Mouse (Mus musculus) heart, embryonic 12.5 days (tissue): Measurements from ENCODE around the gene Slc17a5. TPM values are rescaled to one million over a fixed set of nuclear protein-coding genes. Genes with fewer than 3 reads are reported as not detected.

Experiments
- ATAC-seq: fragments of 200-750 bp; cut with Nextera tagmentation; 2 replicates; pipeline ENCODE4 v1.8.0; 2017; ENCODE audit warnings: moderate TSS enrichment, moderate library complexity; ENCODE audit not compliant: insufficient number of reproducible peaks, low FRiP score
- H3K27ac ChIP-seq: fragments of 300-500 bp; sonication (generic); 2 replicates; pipeline ENCODE4 v1.5.1; 2016; ENCODE audit warnings: mild to moderate bottlenecking, moderate library complexity; ENCODE audit not compliant: poor library complexity, severe bottlenecking
- H3K27me3 ChIP-seq: fragments of 300-500 bp; sonication (generic); replicated peaks from 2 replicates; pipeline ENCODE4 v1.6.1; 2016; ENCODE audit warnings: mild to moderate bottlenecking, moderate library complexity
- H3K36me3 ChIP-seq: fragments of 300-500 bp; sonication (generic); 2 replicates; pipeline ENCODE4 v1.6.1; 2016; ENCODE audit warnings: mild to moderate bottlenecking, moderate library complexity
- H3K4me1 ChIP-seq: fragments of 300-500 bp; sonication (generic); replicated peaks from 2 replicates; pipeline ENCODE4 v1.6.1; 2016; ENCODE audit warnings: mild to moderate bottlenecking
- H3K4me2 ChIP-seq: fragments of 300-500 bp; sonication (generic); 2 replicates; pipeline ENCODE4 v1.6.1; 2016; ENCODE audit warnings: mild to moderate bottlenecking, moderate library complexity
- H3K4me3 ChIP-seq: fragments of 300-500 bp; sonication (generic); 2 replicates; pipeline ENCODE4 v1.5.1; 2016; ENCODE audit warnings: mild to moderate bottlenecking
- H3K9ac ChIP-seq: fragments of 300-500 bp; sonication (generic); 2 replicates; pipeline ENCODE4 v1.6.1; 2016; ENCODE audit warnings: mild to moderate bottlenecking, moderate library complexity
- H3K9me3 ChIP-seq: fragments of 300-500 bp; sonication (generic); replicated peaks from 2 replicates; pipeline ENCODE4 v1.6.1; 2016; ENCODE audit warnings: mild to moderate bottlenecking, moderate library complexity
- WGBS: fragments of 180-500 bp; shearing (Covaris S2); methylation state at CpG from one replicate; pipeline ENCODE4 v1.1.7; 2016; 5-methylcytosine and 5-hydroxymethylcytosine counted together
- polyA plus RNA-seq: library from polyadenylated mRNA; unstranded; fragments of >200 nt; fragmentation: Nextera tagmentation; extraction: Ambion mirVana; gene quantifications from 2 replicates; pipeline ENCODE4 v1.2.1, GENCODE M21; 2016

Gene Slc17a5
- polyA plus RNA-seq, 1 experiment from 2014 or later, result 8.5 TPM

DNA sequence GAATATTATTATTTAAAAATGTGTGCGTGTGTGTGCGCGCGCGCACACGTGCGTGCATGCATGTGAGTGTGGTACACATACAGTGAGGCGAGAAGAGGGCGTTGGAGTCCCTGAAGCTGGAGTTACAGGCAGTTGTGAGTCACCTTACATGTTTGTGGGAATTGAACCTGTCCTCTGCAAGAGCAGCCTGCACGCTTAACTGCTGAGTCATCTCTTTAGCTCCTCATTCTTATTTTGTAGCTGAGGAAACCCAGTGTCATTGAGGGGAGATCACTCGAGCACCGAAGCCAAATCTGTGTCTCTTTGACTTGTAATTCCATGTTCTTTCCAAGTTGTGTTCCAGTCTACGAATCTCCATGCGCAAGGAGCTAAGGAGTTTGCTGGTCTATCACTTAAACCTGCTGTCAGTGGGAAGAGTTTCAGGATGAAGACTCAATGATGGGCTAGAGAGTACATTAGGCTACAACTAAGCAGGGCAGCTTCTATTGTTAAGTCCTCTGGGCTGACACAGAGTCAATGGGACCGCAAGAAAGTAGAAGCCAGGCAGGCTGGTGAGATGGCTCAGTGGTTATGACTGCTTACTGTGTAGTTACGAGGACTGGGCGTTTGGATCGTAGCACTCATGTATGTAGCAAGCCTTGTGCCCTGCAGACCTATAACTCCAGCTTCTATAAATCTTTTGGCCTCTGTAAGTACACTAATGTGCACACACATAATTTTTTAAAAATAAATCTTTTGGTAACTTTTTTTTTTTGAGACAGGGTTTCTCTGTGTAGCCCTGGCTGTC lies 8.1 kb upstream of the Slc17a5 start:
- ATAC-seq, result no peak
- H3K27me3 ChIP-seq, result no peaks in the 10 kb centered on the region
- H3K9ac ChIP-seq, result no peak overlapping the region
- H3K4me3 ChIP-seq, result no peak overlapping the region
- WGBS, result 87% methylated on average over 18 of the region's 18 CpGs
- no peak overlapping the region for H3K27ac ChIP-seq
- no peaks in the 10 kb centered on the region for H3K4me1 ChIP-seq
- H3K4me2 ChIP-seq, result no peak overlapping the region
- H3K9me3 ChIP-seq, result no peaks in the 10 kb centered on the region
- H3K36me3 ChIP-seq, result no peaks in the 10 kb centered on the region

DNA sequence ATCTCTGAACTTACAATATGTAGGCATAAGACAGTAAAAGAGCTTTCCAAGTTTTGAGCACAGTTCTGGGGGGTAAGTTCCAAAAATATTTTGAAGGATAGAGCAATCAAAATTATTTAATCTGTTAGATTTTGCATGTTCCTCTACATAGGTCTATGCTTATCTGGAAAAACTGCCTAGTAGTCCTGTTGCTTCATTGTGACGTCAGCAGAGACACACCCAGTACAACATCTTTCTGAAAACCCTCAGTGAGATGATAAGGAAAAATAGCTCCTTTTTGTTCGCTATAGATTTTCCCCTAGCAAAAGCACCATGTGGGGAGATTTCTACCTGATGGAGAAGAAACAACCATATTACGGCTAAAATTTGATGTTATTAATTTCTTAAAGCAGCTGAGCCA lies 7.4 kb upstream of the Slc17a5 start:
- H3K4me2 ChIP-seq, result no peak overlapping the region
- H3K4me3 ChIP-seq, result no peak overlapping the region
- no peaks in the 10 kb centered on the region for H3K36me3 ChIP-seq
- H3K27me3 ChIP-seq, result no peaks in the 10 kb centered on the region
- H3K9me3 ChIP-seq, result no peaks in the 10 kb centered on the region
- H3K27ac ChIP-seq, result no peak overlapping the region
- no peaks in the 10 kb centered on the region for H3K4me1 ChIP-seq
- 71% methylated on average over 3 of the region's 3 CpGs for WGBS
- no peak overlapping the region for H3K9ac ChIP-seq
- ATAC-seq, result no peak

DNA sequence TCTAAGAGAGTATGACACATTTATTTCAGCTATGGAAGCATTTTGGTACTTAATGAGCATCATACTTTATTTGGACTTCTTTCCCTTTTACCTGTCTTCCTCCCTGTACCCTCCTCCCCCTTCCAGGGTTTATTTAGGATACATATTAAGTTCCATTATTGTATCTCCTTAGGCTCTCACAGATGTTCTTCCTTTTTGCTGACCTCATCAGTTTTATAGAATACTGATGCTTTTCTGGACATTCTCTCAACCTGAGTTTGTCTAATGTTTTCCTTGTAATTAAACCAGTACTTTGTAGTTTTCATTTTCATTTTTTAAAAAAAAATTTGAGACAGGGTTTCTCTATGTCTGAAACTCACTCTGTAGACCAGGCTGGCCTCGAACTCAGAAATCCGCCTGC lies 2.6 kb upstream of the Slc17a5 start:
- Histone ChIP-seq H3K4me3 (no peak overlapping the region), H3K27me3 (0 out of 2 replicates have a peak, but pooled peaks cover 5% of the 10 kb centered on the region), H3K36me3 (no peaks in the 10 kb centered on the region), H3K4me2 (no peak overlapping the region), H3K9ac (no peak overlapping the region), H3K4me1 (peaks cover 4% of the 10 kb centered on the region; the same call in 1 of the 2 replicates), H3K9me3 (no peaks in the 10 kb centered on the region), H3K27ac (no peak overlapping the region)
- ATAC-seq, result no peak
- 83% methylated on average over 2 of the region's 2 CpGs for WGBS

DNA sequence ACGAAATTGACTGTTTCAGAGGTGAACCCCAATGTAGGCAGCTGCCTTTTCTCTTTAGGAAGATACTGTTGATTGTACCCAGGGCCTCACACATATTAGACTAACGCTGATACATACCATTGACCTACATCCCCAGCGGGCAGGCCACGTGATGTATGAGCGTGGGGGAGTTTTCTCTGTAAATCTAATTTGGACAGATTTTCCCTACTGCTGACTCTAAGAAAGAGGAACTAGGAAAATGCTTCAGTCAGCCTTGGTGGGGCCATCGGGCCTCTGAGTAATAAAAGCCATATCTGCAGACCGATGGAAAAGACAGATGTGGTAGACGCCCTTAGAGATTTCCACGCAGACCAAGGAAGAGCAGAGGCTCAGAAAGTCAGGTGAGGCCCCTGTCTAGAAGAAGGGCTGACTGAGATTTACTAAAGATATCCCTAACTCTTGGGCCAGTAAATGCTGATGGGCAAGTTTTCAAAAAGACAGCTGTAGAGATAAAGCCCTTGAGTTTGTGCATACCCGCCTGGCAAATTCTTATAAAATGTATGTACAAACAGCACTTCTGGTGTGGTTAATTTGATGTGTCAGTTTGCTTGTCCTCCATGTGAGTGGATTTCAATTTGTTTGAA lies 681 bp upstream of the Slc17a5 start:
- H3K27me3 ChIP-seq, result 0 out of 2 replicates have a peak, but pooled peaks cover 5% of the 10 kb centered on the region
- no peak for ATAC-seq
- H3K36me3 ChIP-seq, result no peaks in the 10 kb centered on the region
- H3K4me2 ChIP-seq, result peak overlapping the region; percentile 70
- H3K4me3 ChIP-seq, result peak overlapping the region; percentile 73
- peaks cover 4% of the 10 kb centered on the region; the same call in 1 of the 2 replicates for H3K4me1 ChIP-seq
- H3K9ac ChIP-seq, result peak overlapping the region; percentile 15; the same call in 1 of the 2 replicates
- H3K9me3 ChIP-seq, result no peaks in the 10 kb centered on the region
- 73% methylated on average over 10 of the region's 10 CpGs for WGBS
- no peak overlapping the region for H3K27ac ChIP-seq

DNA sequence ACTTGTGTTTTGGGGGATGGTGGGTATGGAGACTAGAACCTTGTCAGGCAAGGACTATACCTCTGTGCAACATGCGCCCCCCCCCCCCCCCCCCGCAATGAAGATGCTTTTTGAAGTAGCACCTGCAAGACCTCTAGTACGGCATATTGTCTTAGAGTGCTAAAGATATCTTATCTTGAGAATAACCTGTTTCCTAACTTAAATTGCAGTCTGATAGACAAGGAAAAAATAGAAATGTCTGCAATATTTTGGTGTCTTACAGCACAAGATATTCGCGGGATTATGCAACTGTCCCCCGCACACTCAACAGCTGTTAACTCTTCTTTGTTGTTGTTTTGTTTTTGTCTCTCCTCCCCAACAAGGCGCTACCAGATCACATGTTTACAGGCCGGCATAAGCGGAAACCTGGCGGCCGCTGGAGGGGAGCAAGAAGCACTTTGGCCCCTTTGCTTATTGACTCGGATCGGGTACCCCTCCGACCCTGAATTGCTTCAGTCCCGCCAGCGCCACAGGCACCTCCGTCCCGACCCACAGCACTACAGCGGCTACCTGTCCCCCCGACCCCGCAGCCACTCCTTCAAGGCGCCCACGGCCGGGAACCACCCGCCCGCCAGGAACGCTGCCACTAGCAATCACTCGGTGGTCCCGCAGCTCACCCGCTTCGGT lies 490 bp downstream of the Slc17a5 start:
- Histone ChIP-seq H3K27ac (peak overlapping the region; percentile 0; the same call in 1 of the 2 replicates), H3K36me3 (no peaks in the 10 kb centered on the region), H3K27me3 (0 out of 2 replicates have a peak, but pooled peaks cover 5% of the 10 kb centered on the region), H3K4me3 (peak overlapping the region; percentile 73), H3K4me2 (peak overlapping the region; percentile 70), H3K4me1 (peaks cover 4% of the 10 kb centered on the region; the same call in 1 of the 2 replicates), H3K9me3 (no peaks in the 10 kb centered on the region), H3K9ac (peak overlapping the region; percentile 79)
- peak; percentile 26 for ATAC-seq
- whole genome bisulfite sequencing, result 1% methylated on average over 31 of the region's 31 CpGs

DNA sequence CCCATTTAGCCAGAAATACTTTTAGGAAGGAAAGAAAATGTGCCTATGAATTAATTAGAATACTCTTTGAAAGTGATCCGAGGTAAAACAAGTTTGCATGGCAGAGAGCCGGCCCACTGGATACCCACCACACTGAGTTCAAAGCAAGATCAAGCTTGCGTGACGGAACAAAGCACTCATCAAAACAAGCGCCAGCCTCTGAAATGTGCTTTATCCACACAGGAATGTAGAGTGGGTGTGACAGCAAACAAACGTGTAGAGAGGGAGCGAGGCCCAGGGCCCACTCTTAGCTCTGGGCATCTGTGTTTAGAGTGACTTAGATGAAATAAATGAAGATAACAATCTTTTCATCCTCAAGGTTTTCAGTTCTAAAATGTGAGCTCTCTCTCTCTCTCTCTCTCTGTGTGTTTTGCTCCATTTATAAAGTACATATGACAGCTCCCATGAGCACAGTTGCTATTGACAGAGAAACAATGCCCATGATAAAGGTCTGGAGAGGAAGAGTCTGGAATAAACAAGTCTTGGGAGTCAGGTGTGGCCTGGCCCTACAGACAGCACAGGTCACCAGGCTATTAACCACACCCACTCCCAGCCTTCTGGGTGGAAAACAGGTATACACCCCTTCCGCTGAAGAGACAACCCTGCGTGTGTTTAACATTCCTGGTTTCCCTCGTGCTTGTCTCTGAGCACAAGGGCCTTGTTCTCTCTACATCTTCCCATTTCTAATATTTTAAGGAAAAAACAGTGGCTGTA lies 8.0 kb downstream of the Slc17a5 start:
- H3K36me3 ChIP-seq, result peaks cover 20% of the 10 kb centered on the region
- no peak overlapping the region for H3K27ac ChIP-seq
- H3K9ac ChIP-seq, result no peak overlapping the region
- H3K4me3 ChIP-seq, result no peak overlapping the region
- no peak overlapping the region for H3K4me2 ChIP-seq
- no peaks in the 10 kb centered on the region for H3K9me3 ChIP-seq
- ATAC-seq, result no peak
- no peaks in the 10 kb centered on the region for H3K27me3 ChIP-seq
- WGBS, result 61% methylated on average over 10 of the region's 10 CpGs
- H3K4me1 ChIP-seq, result no peaks in the 10 kb centered on the region

DNA sequence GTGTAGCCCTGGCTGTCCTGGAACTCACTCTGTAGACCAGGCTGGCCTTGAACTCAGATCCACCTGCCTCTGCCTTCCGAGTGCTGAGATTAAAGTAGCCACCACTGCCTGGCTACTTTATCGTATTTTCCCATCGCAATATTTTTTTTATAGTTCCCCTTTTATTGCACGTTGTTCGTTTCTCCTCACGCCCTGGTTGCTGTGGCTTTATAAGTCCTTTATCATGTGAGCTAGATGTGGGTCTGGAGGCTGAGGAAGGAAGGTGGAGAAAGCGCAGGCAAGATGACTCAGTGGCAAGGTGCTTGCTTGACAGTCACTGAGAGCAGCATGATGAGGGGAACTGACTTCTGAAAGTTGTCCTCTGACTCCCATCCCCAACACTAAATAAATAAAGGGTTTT lies 9.0 kb downstream of the Slc17a5 start:
- no peaks in the 10 kb centered on the region for H3K27me3 ChIP-seq
- no peak overlapping the region for H3K9ac ChIP-seq
- no peak overlapping the region for H3K4me2 ChIP-seq
- H3K4me1 ChIP-seq, result no peaks in the 10 kb centered on the region
- H3K9me3 ChIP-seq, result no peaks in the 10 kb centered on the region
- peaks cover 24% of the 10 kb centered on the region for H3K36me3 ChIP-seq
- H3K27ac ChIP-seq, result no peak overlapping the region
- ATAC-seq, result no peak
- H3K4me3 ChIP-seq, result no peak overlapping the region
- WGBS, result 91% methylated on average over 7 of the region's 7 CpGs

DNA sequence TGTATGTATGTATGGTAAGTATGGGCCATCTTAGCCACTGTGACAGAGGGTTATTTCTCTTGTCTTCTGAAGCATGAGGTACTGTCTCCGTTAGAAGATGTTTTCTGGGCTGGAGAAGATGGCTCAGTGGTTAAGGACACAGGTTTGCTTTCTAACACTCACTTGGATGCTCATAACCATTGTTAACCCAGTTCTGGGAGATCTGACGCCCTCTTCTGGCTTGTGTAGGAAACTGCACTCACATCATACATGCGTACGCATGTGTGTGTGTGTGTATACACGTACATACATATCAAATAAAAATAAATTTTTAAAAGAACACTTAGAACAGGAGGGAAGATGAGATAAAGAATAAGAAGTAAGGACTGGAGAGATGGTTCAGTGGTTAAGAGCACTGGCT lies 11.4 kb downstream of the Slc17a5 start:
- H3K27me3 ChIP-seq, result no peaks in the 10 kb centered on the region
- 90% methylated on average over 5 of the region's 5 CpGs for WGBS
- ATAC-seq, result no peak
- peaks cover 27% of the 10 kb centered on the region for H3K36me3 ChIP-seq
- no peaks in the 10 kb centered on the region for H3K9me3 ChIP-seq
- no peaks in the 10 kb centered on the region for H3K4me1 ChIP-seq
- H3K4me3 ChIP-seq, result no peak overlapping the region
- H3K27ac ChIP-seq, result no peak overlapping the region
- H3K9ac ChIP-seq, result no peak overlapping the region
- H3K4me2 ChIP-seq, result no peak overlapping the region

DNA sequence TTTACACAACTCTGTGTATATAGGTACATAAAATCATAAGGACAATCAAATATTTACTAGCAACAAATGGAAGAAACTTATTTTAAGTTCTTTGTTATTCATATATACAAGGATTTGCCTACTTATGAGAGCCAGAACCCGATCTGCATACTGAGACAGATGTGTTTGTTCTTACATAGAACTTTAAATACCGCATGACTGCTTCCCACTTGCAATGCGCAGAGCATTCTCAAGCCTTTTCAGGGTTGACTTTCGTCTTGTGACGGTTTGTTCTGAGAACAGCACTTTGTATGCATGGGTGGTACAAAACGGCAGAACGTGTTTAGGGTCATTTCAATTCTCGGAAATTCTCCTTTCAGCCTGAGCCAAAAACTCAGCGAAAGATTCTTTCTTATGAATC lies 17.9 kb downstream of the Slc17a5 start:
- Histone ChIP-seq H3K27me3 (no peaks in the 10 kb centered on the region), H3K27ac (no peak overlapping the region), H3K9me3 (no peaks in the 10 kb centered on the region), H3K36me3 (peaks cover 16% of the 10 kb centered on the region), H3K4me3 (no peak overlapping the region), H3K4me1 (no peaks in the 10 kb centered on the region), H3K4me2 (no peak overlapping the region), H3K9ac (no peak overlapping the region)
- ATAC-seq, result no peak
- 91% methylated on average over 9 of the region's 9 CpGs for WGBS

DNA sequence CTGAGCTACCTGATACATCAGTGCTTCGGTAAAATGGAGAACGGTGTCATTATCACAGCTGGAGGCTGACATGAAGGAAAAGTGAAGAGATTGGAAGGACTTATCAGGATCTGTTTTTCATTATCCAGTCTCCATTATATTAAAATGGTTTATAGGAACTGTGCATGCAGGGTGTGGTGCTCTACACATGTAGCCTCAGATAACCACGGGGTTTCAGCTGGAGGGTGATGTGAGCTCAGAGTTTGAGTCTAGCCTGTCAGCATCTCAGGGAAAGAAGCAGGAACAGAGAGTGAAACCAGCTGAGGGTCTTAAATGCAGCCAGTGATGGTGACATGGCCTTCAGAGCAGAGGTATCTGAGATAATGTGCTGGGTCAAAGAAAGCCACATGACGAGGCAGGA lies 28.4 kb downstream of the Slc17a5 start:
- Histone ChIP-seq H3K4me1 (0 out of 2 replicates have a peak, but pooled peaks cover 6% of the 10 kb centered on the region), H3K27me3 (no peaks in the 10 kb centered on the region), H3K9me3 (no peaks in the 10 kb centered on the region), H3K27ac (no peak overlapping the region), H3K4me2 (no peak overlapping the region), H3K36me3 (no peaks in the 10 kb centered on the region), H3K4me3 (no peak overlapping the region), H3K9ac (no peak overlapping the region)
- no peak for ATAC-seq
- WGBS, result 59% methylated on average over 4 of the region's 4 CpGs
